Mouse (Mus musculus): Measurements from ENCODE around the gene Gm17416.

GRCm38 (mm10) chr2:152556655-152557054 is 12.5 kb upstream of the Gm17416 start:
- TF ChIP-seq POLR2A (IDR thresholded peaks at IDR 0.05; ENCODE audit: insufficient read depth, low read depth, low read length) (no peak), CTCF (IDR thresholded peaks at IDR 0.05; ENCODE audit: insufficient read depth, low read depth, low read length) (no peak)
